Mouse (Mus musculus): ENCODE measurements at regions not wholly inside any gene's neighbourhood (a gene's known extent, or its start where the extent isn't known, plus 50 kb on each side); places are given as distances from the start of the nearest gene placed in this dataset.
A peak's percentile ranks its signal among the peaks of the same experiment; 100 is the strongest.

GRCm38 (mm10) chr6:117280911-117281310 is 112.6 kb downstream of the Cxcl12 start:
- Histone ChIP-seq H3K9ac (ENCODE audit: insufficient read depth, low read depth) (no peak overlapping the region), H3K27ac (ENCODE audit: insufficient read depth, low read depth) (no peak overlapping the region), H3K79me2 (replicated peaks; ENCODE audit: control insufficient read depth, extremely low read depth, insufficient read depth, poor library complexity, severe bottlenecking) (no peaks in the 10 kb centered on the region), H3K4me2 (ENCODE audit: insufficient read depth, low read depth, poor library complexity, severe bottlenecking) (no peak overlapping the region), H3K36me3 (replicated peaks in 1 of 2; ENCODE audit: control insufficient read depth in 1 of 2, insufficient read depth in 1 of 2, low read length in 1 of 2) (no peaks in the 10 kb centered on the region), H3K9me3 (replicated peaks; ENCODE audit: low read length) (no peaks in the 10 kb centered on the region), H3K4me3 (replicated peaks in 1 of 3; ENCODE audit: low read depth in 2 of 3, low read length in 2 of 3, poor library complexity in 1 of 3) (no peak overlapping the region), H3K4me1 (ENCODE audit: control insufficient read depth in 1 of 2, insufficient read depth in 2 of 2) (peaks cover 2 to 43% of the 10 kb centered on the region in 2 experiments; a peak in 3 of 4 replicates), H3K27me3 (replicated peaks) (no peaks in the 10 kb centered on the region)
- in situ Hi-C loops (cut with MboI; ENCODE audit: low pct_ligation_motif_present, low pct_unique_long_range_greater_than_20kb, low sequenced_read_pairs), result no loop called here
- TF ChIP-seq POLR2AphosphoS2 (IDR thresholded peaks at IDR 0.05; ENCODE audit: low read depth, low read length), result no peak
- TF ChIP-seq NRF1 (IDR thresholded peaks at IDR 0.05; ENCODE audit: low read depth, low read length), result no peak
- TF ChIP-seq UBTF (IDR thresholded peaks at IDR 0.05; ENCODE audit: low read depth, low read length), result no peak
- no peak for TF ChIP-seq GABPA (IDR thresholded peaks at IDR 0.05; ENCODE audit: insufficient replicate concordance, low read depth, low read length)
- no peak for TF ChIP-seq MAX (IDR thresholded peaks at IDR 0.05; ENCODE audit: low read length)
- no peak for TF ChIP-seq RCOR1 (conservative IDR thresholded peaks at IDR 0.05; ENCODE audit: low read depth, low read length)
- TF ChIP-seq CTCF (conservative IDR thresholded peaks at IDR 0.05 in 1 of 2, IDR thresholded peaks at IDR 0.05 in 1 of 2; ENCODE audit: low read depth in 2 of 2, low read length in 2 of 2), result no peak
- TF ChIP-seq MXI1 (IDR thresholded peaks at IDR 0.05; ENCODE audit: low read depth, low read length), result no peak
- no peak for TF ChIP-seq ZNF384 (IDR thresholded peaks at IDR 0.05; ENCODE audit: low read depth, low read length)
- no peak for TF ChIP-seq HCFC1 (IDR thresholded peaks at IDR 0.05; ENCODE audit: low read depth, low read length)
- no peak for TF ChIP-seq TBP (conservative IDR thresholded peaks at IDR 0.05; ENCODE audit: low read depth, low read length)
- no peak for TF ChIP-seq IRF4 (IDR thresholded peaks at IDR 0.05; ENCODE audit: low read depth, low read length)
- TF ChIP-seq ZMIZ1 (IDR thresholded peaks at IDR 0.05; ENCODE audit: low read depth, low read length), result no peak
- no peak for TF ChIP-seq JUN (IDR thresholded peaks at IDR 0.05; ENCODE audit: insufficient read depth, low read depth, low read length)
- no peak for TF ChIP-seq ETS1 (conservative IDR thresholded peaks at IDR 0.05; ENCODE audit: low read depth, low read length)
- TF ChIP-seq PAX5 (IDR thresholded peaks at IDR 0.05; ENCODE audit: low read length), result no peak
- no peak for TF ChIP-seq E2F4 (IDR thresholded peaks at IDR 0.05; ENCODE audit: insufficient replicate concordance, low read depth, low read length)
- no peak for TF ChIP-seq SIN3A (IDR thresholded peaks at IDR 0.05; ENCODE audit: low read length)
- no peak for TF ChIP-seq MAZ (IDR thresholded peaks at IDR 0.05; ENCODE audit: low read depth, low read length)
- DNase-seq (ENCODE audit: extremely low read depth), result no peak
- dilution Hi-C loops (cut with MboI; ENCODE audit: extremely low pct_ligation_motif_present, extremely low pct_unique_long_range_greater_than_20kb, low sequenced_read_pairs), result no loop called here

GRCm38 (mm10) chr6:117283616-117284015 is 115.3 kb downstream of the Cxcl12 start:
- no peaks in the 10 kb centered on the region for H3K27me3 ChIP-seq (replicated peaks)
- H3K9me3 ChIP-seq (replicated peaks; ENCODE audit: low read length), result no peaks in the 10 kb centered on the region
- in situ Hi-C loops (cut with MboI; ENCODE audit: low pct_ligation_motif_present, low pct_unique_long_range_greater_than_20kb, low sequenced_read_pairs), result no loop called here
- no peaks in the 10 kb centered on the region for H3K36me3 ChIP-seq (replicated peaks in 1 of 2; ENCODE audit: control insufficient read depth in 1 of 2, insufficient read depth in 1 of 2, low read length in 1 of 2)
- 0 out of 2 replicates have a peak overlapping the region, but pooled peaks have one; percentile 27 for H3K4me2 ChIP-seq (ENCODE audit: insufficient read depth, low read depth, poor library complexity, severe bottlenecking)
- TF ChIP-seq EP300 (IDR thresholded peaks at IDR 0.05; ENCODE audit: low read length) (0 out of 2 replicates have a peak, but pooled peaks have one; percentile 17), KAT2A (IDR thresholded peaks at IDR 0.05; ENCODE audit: insufficient replicate concordance, low read length) (no peak), BHLHE40 (IDR thresholded peaks at IDR 0.05; ENCODE audit: low read depth, low read length) (no peak)
- peaks cover 2 to 45% of the 10 kb centered on the region in 2 experiments; a peak in 3 of 4 replicates for H3K4me1 ChIP-seq (ENCODE audit: control insufficient read depth in 1 of 2, insufficient read depth in 2 of 2)
- H3K79me2 ChIP-seq (replicated peaks; ENCODE audit: control insufficient read depth, extremely low read depth, insufficient read depth, poor library complexity, severe bottlenecking), result no peaks in the 10 kb centered on the region
- DNase-seq (ENCODE audit: extremely low read depth), result peak; percentile 52
- no peak overlapping the region for H3K9ac ChIP-seq (ENCODE audit: insufficient read depth, low read depth)
- H3K27ac ChIP-seq (ENCODE audit: insufficient read depth, low read depth), result no peak overlapping the region
- no peak overlapping the region for H3K4me3 ChIP-seq (replicated peaks in 1 of 3; ENCODE audit: low read depth in 2 of 3, low read length in 2 of 3, poor library complexity in 1 of 3)
- dilution Hi-C loops (cut with MboI; ENCODE audit: extremely low pct_ligation_motif_present, extremely low pct_unique_long_range_greater_than_20kb, low sequenced_read_pairs), result no loop called here
